Mouse (Mus musculus) heart, postnatal 0 days (tissue): ENCODE measurements around the gene Glrx2.

Source experiments
- CTCF ChIP-seq: IDR thresholded peaks from 2 replicates; pipeline ENCODE4 v1.5.1; 2016; ENCODE audit warnings: antibody characterized with exemption, control low read depth, low read depth
- EP300 ChIP-seq: IDR thresholded peaks from 2 replicates; pipeline ENCODE4 v1.6.1; 2016; ENCODE audit warnings: antibody characterized with exemption, low read depth

DNA sequence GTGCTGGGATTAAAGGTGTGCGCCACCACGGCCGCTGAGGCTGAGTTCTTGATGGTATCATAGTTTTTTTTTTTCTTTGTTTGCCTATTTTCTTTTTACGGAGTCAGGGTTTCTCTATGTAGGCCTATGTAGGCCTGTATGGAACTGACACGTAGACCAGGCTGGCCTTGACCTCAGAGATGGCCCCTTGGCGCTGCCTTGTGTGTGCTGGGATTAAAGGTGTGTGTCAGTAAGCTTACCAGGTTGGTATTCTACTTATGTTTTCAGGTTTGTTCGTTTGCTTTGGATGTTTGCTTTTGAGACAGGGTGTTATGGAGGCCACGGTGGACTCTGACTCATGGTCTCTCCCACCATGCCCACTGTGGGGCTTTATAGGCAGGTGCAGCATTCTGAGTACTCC lies 46.0 kb downstream of the Glrx2 start:
- TF ChIP-seq CTCF (no peak), EP300 (no peak)
